Comparison of ENCODE assay signal across 8 mouse cellular contexts in the genomic region with DNA sequence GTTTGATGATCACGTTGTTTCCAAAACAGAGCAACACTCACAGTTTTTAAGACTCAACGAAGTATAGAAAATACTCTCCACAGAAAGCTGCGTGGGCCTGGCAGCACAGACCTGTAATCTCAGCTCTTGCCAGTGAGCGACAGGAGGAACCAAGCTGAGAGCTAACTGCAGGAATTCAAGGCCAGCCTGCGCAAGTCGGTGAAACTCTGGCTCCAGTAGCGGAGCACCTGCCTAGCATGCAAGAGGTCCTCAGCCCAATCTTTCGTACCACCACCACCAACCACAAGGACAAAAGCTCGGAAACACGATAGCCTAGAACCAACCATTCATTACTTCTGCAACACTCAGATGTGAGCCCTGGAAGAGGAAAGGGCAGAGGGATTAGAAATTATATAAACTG. TPM values are rescaled to one million over a fixed set of nuclear protein-coding genes. Genes with fewer than 3 reads are reported as not detected.
DNase-seq lines count a peak whose midpoint lies in the region; ATAC-seq and TF ChIP-seq lines count a peak whose summit lies in the region.

No protein-coding gene starts in this region.

- no peaks in the 10 kb centered on the region for H3K4me1 ChIP-seq in kidney, postnatal 0 days (replicated peaks; ENCODE audit: insufficient read depth, low read length)
- peaks cover 72% of the 10 kb centered on the region for H3K4me1 ChIP-seq in erythroblast, embryonic 14.5 days (ENCODE audit: control insufficient read depth)
- H3K4me1 ChIP-seq in neural tube, embryonic 12.5 days = peaks cover 7% of the 10 kb centered on the region

- peak overlapping the region; percentile 69 for H3K4me2 ChIP-seq in kidney, postnatal 0 days (ENCODE audit: low read length)
- no peak overlapping the region for H3K4me2 ChIP-seq in neural tube, embryonic 12.5 days (replicated peaks)

- ATAC-seq in kidney, postnatal 0 days (replicated peaks; ENCODE audit: low FRiP score, low read depth) = no peak
- ATAC-seq in neural tube, embryonic 12.5 days (ENCODE audit: low FRiP score, low read depth) = no peak

- no peaks in the 10 kb centered on the region for H3K9me3 ChIP-seq in kidney, postnatal 0 days (replicated peaks; ENCODE audit: low read length)
- H3K9me3 ChIP-seq in erythroblast, embryonic 14.5 days (ENCODE audit: control insufficient read depth, low read length) = no peaks in the 10 kb centered on the region
- H3K9me3 ChIP-seq in neural tube, embryonic 12.5 days = no peaks in the 10 kb centered on the region

- TF ChIP-seq CTCF in kidney, postnatal 0 days (IDR thresholded peaks at IDR 0.05; ENCODE audit: low read depth) = no peak

- peaks cover 11% of the 10 kb centered on the region for H3K27me3 ChIP-seq in kidney, postnatal 0 days (ENCODE audit: insufficient read depth, low read length)
- H3K27me3 ChIP-seq in erythroblast, embryonic 14.5 days (ENCODE audit: control insufficient read depth) = no peaks in the 10 kb centered on the region
- peaks cover 62% of the 10 kb centered on the region for H3K27me3 ChIP-seq in neural tube, embryonic 12.5 days (replicated peaks)

- WGBS in kidney, postnatal 0 days = 29% methylated on average over 10 of the region's 10 CpGs
- 10% methylated on average over 10 of the region's 10 CpGs for WGBS in neural tube, embryonic 12.5 days

- H3K36me3 ChIP-seq in kidney, postnatal 0 days (ENCODE audit: insufficient read depth, low read length) = no peaks in the 10 kb centered on the region
- H3K36me3 ChIP-seq in erythroblast, embryonic 14.5 days (ENCODE audit: control insufficient read depth) = peaks cover 60% of the 10 kb centered on the region
- no peaks in the 10 kb centered on the region for H3K36me3 ChIP-seq in neural tube, embryonic 12.5 days

- no peak overlapping the region for H3K27ac ChIP-seq in kidney, postnatal 0 days
- H3K27ac ChIP-seq in neural tube, embryonic 12.5 days = no peak overlapping the region

- H3K9ac ChIP-seq in kidney, postnatal 0 days (ENCODE audit: low read depth, low read length) = no peak overlapping the region
- H3K9ac ChIP-seq in neural tube, embryonic 12.5 days = no peak overlapping the region

- H3K4me3 ChIP-seq in kidney, postnatal 0 days (replicated peaks; ENCODE audit: low read depth, low read length) = peak overlapping the region; percentile 62; the same call in 1 of the 2 replicates
- peak overlapping the region; percentile 91 for H3K4me3 ChIP-seq in erythroblast, embryonic 14.5 days (replicated peaks)
- 0 out of 2 replicates have a peak overlapping the region, but pooled peaks have one; percentile 9 for H3K4me3 ChIP-seq in neural tube, embryonic 12.5 days

- no peak for DNase-seq in kidney, postnatal 0 days (ENCODE audit: low spot score)
- DNase-seq in kidney, postnatal 10 days = no peak
- peak; percentile 16 for DNase-seq in MN1 (ENCODE audit: low spot score)
- DNase-seq in left cerebral cortex, adult 11 months (ENCODE audit: low spot score) = no peak
- no peak for DNase-seq in kidney, adult 8-10 months
- no peak for DNase-seq in testis, postnatal 14 days (ENCODE audit: low spot score)

RNA-seq across cellular contexts. Expression of gene Zc3hav1, which starts 2.0 kb away (rescaled TPM):
- 5.4 and 5.6 TPM in 2 replicates for polyA plus RNA-seq in kidney, postnatal 0 days (2015; fragmentation: Nextera tagmentation; extraction: Ambion mirVana)
- 2.4 and 3.3 TPM in 2 replicates for polyA plus RNA-seq in erythroblast, embryonic 14.5 days (2012)
- 1.8 and 2.0 TPM in 2 replicates for polyA plus RNA-seq in neural tube, embryonic 12.5 days (2016; fragmentation: Nextera tagmentation; extraction: Ambion mirVana)

RNA-seq across cellular contexts. Expression of gene Ttc26, which starts 28.8 kb away (rescaled TPM):
- polyA plus RNA-seq in kidney, postnatal 0 days (2015; fragmentation: Nextera tagmentation; extraction: Ambion mirVana) = 4.3 and 5.1 TPM in 2 replicates
- polyA plus RNA-seq in erythroblast, embryonic 14.5 days (2012) = not detected in 2 replicates
- polyA plus RNA-seq in neural tube, embryonic 12.5 days (2016; fragmentation: Nextera tagmentation; extraction: Ambion mirVana) = 10.2 and 11.7 TPM in 2 replicates

RNA-seq across cellular contexts. Expression of gene Zc3hav1l, which starts 53.4 kb away (rescaled TPM):
- 4.9 and 5.3 TPM in 2 replicates for polyA plus RNA-seq in kidney, postnatal 0 days (2015; fragmentation: Nextera tagmentation; extraction: Ambion mirVana)
- 0.07 and 0.11 TPM in 2 replicates for polyA plus RNA-seq in erythroblast, embryonic 14.5 days (2012)
- 12.9 and 14.9 TPM in 2 replicates for polyA plus RNA-seq in neural tube, embryonic 12.5 days (2016; fragmentation: Nextera tagmentation; extraction: Ambion mirVana)

Comparison
In these comparisons a context has a peak if more than half of its experiments do, and no peak if none do; other contexts are left out.
1. H3K4me3 ChIP-seq: peak in every context shown above with its lines; median percentile 91 in erythroblast, embryonic 14.5 days; 62 in kidney, postnatal 0 days; 9 in neural tube, embryonic 12.5 days.